Mouse (Mus musculus) layer of hippocampus, adult 8-10 months (tissue): ENCODE results near the gene Wdr90. TPM values are rescaled to one million over a fixed set of nuclear protein-coding genes. Genes with fewer than 3 reads are reported as not detected.
A peak's percentile ranks its signal among the peaks of the same experiment; 100 is the strongest.

Experiments
- DNase-seq, 2 experiments: peaks; one replicate each; pipeline ENCODE4 v3.0.0; 2022; ENCODE audit warnings: low spot score in 2 of 2
- total RNA-seq, 4 experiments: library from RNA; stranded (reverse); gene quantifications; 2 replicates each; pipeline ENCODE4 v1.2.4; 2022

Wdr90 gene
- total RNA-seq, 4 experiments from 2014 or later, result 19.0 to 28.8 (median 23.6) TPM

GRCm38 (mm10) chr17:25832436-25833290 is 28.6 kb downstream of the Wdr90 start:
- peak; percentile 98 to 99 for DNase-seq

- no peak for DNase-seq
Observed at GRCm38 (mm10) chr17:25831451-25832281, 29.6 kb downstream of the Wdr90 start.

GRCm38 (mm10) chr17:25830806-25831431 is 30.4 kb downstream of the Wdr90 start:
- DNase-seq, result no peak

- no peak for DNase-seq
Observed at GRCm38 (mm10) chr17:25830200-25830753, 31.0 kb downstream of the Wdr90 start.

- DNase-seq, result no peak
Observed at GRCm38 (mm10) chr17:25829558-25830017, 31.7 kb downstream of the Wdr90 start.

- DNase-seq, result peak; percentile 78 to 87
Observed at GRCm38 (mm10) chr17:25828712-25829557, 32.4 kb downstream of the Wdr90 start, which contains the start of gene Jmjd8. TSS of gene Jmjd8 (plus strand) at chr17:25828867.

GRCm38 (mm10) chr17:25828223-25828594 is 33.1 kb downstream of the Wdr90 start:
- DNase-seq, result no peak

- DNase-seq, result no peak
Observed at GRCm38 (mm10) chr17:25827546-25828222, 33.6 kb downstream of the Wdr90 start.

- DNase-seq, result no peak
Observed at GRCm38 (mm10) chr17:25827011-25827410, 34.3 kb downstream of the Wdr90 start.

- no peak for DNase-seq
Observed at GRCm38 (mm10) chr17:25825984-25826570, 35.2 kb downstream of the Wdr90 start.

- no peak for DNase-seq
Observed at GRCm38 (mm10) chr17:25825311-25825710, 36.0 kb downstream of the Wdr90 start.

- DNase-seq, result no peak
Observed at GRCm38 (mm10) chr17:25824362-25825142, 36.7 kb downstream of the Wdr90 start.

GRCm38 (mm10) chr17:25823452-25823851 is 37.8 kb downstream of the Wdr90 start, which contains the start of gene Wdr24:
TSS of gene Wdr24 (plus strand) at chr17:25823627.
- DNase-seq, result peak in 1 of 2 experiments; percentile 83

GRCm38 (mm10) chr17:25818851-25819780 is 42.2 kb downstream of the Wdr90 start:
- DNase-seq, result no peak

GRCm38 (mm10) chr17:25817662-25818061 is 43.6 kb downstream of the Wdr90 start:
- DNase-seq, result no peak

GRCm38 (mm10) chr17:25813471-25813870 is 47.8 kb downstream of the Wdr90 start:
- DNase-seq, result peak; percentile 80 to 81

- no peak for DNase-seq
Observed at GRCm38 (mm10) chr17:25810890-25811289, 50.4 kb downstream of the Wdr90 start.
